Mouse (Mus musculus): ENCODE results near the gene Hist2h2aa2. TPM values are rescaled to one million over a fixed set of nuclear protein-coding genes. Genes with fewer than 3 reads are reported as not detected.
A peak's percentile ranks its signal among the peaks of the same experiment; 100 is the strongest.
"Not testable (repeated sequence)": the region's sequence is repeated elsewhere in the genome, so short reads cannot be mapped to it uniquely, and the experiment has no call there.

Gene Hist2h2aa2
- polyA plus RNA-seq, 1 experiment from 2014 or later = 55.4 TPM

DNA sequence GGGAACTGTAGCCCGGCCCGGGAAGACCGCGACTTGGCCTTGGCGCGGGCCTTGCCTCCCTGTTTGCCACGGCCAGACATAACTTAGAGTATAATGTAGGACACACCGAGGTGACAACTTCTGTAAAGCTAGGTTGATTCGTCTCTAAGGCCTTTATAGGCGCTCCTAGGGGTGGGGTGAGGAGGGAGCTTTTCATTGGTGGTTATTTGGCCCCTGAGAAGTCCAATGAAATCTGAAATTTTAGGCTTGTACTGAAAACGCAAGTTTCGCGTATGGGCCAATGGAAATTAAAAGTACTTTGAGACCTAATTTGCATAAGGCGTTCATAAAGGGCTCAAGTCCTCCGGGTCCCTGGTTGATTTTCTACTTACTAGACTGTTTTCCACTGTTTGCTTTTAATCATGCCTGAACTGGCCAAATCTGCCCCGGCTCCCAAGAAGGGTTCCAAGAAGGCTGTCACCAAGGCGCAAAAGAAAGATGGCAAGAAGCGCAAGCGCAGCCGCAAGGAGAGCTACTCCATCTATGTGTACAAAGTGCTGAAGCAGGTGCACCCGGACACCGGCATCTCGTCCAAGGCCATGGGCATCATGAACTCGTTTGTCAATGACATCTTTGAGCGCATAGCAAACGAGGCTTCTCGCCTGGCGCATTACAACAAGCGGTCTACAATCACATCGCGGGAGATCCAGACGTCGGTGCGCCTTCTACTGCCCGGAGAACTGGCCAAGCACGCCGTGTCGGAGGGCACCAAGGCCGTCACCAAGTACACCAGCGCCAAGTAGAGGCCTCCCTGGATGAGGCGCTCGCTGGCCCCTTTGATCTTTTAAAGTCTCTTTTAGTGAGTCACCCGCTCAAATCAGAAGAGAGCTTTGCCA, 19.1 kb downstream of the Hist2h2aa2 start, which contains the start of the genes Hist2h2ac and Hist2h2be:
Gene Hist2h2ac (minus strand): TSS at position 116 of the 875 bp plus-strand sequence.
Gene Hist2h2be (plus strand): TSS at position 355 of the 875 bp plus-strand sequence.
- peak within 1 kb of the TSS; percentile 94 for H3K27ac ChIP-seq (replicated peaks; ENCODE audit: low read depth, low read length)
- no peaks in the 10 kb centered on the region for H3K9me3 ChIP-seq (ENCODE audit: control insufficient read depth, low read length)
- peak; percentile 75 for ATAC-seq (ENCODE audit: low FRiP score, low TSS enrichment)
- no peaks in the 10 kb centered on the region for H3K27me3 ChIP-seq (ENCODE audit: control insufficient read depth, insufficient read depth, low read length)
- H3K36me3 ChIP-seq (ENCODE audit: control insufficient read depth, insufficient read depth, low read length) = no peaks in the 10 kb centered on the region
- peak within 1 kb of the TSS; percentile 60 for H3K4me2 ChIP-seq (ENCODE audit: low read length)
- H3K4me1 ChIP-seq (ENCODE audit: control insufficient read depth, insufficient read depth, low read length) = peaks cover 22% of the 10 kb centered on the region
- WGBS = under 1% methylated on average over 43 of the region's 43 CpGs
- DNase-seq = peak; percentile 82
- H3K4me3 ChIP-seq (replicated peaks; ENCODE audit: low read depth, low read length) = peak within 1 kb of the TSS; percentile 53
- H3K9ac ChIP-seq (replicated peaks; ENCODE audit: low read length) = peak within 1 kb of the TSS; percentile 61

GRCm38 (mm10) chr3:96220131-96220764, 19.8 kb downstream of the Hist2h2aa2 start:
- H3K9me3 ChIP-seq (ENCODE audit: control insufficient read depth, low read length); H3K27me3 ChIP-seq (ENCODE audit: control insufficient read depth, insufficient read depth, low read length); H3K36me3 ChIP-seq (ENCODE audit: control insufficient read depth, insufficient read depth, low read length): not testable (repeated sequence)
- H3K4me2 ChIP-seq (ENCODE audit: low read length) = peak overlapping the region; percentile 60
- H3K27ac ChIP-seq (replicated peaks; ENCODE audit: low read depth, low read length) = peak overlapping the region; percentile 94
- DNase-seq (peak; percentile 45), ATAC-seq (ENCODE audit: low FRiP score, low TSS enrichment) (peak; percentile 16; the same call in 1 of the 2 replicates)
- peak overlapping the region; percentile 53 for H3K4me3 ChIP-seq (replicated peaks; ENCODE audit: low read depth, low read length)
- peaks cover 20% of the 10 kb centered on the region for H3K4me1 ChIP-seq (ENCODE audit: control insufficient read depth, insufficient read depth, low read length)
- peak overlapping the region; percentile 61 for H3K9ac ChIP-seq (replicated peaks; ENCODE audit: low read length)
- WGBS = 0% methylated on average over 26 of the region's 47 CpGs

DNA sequence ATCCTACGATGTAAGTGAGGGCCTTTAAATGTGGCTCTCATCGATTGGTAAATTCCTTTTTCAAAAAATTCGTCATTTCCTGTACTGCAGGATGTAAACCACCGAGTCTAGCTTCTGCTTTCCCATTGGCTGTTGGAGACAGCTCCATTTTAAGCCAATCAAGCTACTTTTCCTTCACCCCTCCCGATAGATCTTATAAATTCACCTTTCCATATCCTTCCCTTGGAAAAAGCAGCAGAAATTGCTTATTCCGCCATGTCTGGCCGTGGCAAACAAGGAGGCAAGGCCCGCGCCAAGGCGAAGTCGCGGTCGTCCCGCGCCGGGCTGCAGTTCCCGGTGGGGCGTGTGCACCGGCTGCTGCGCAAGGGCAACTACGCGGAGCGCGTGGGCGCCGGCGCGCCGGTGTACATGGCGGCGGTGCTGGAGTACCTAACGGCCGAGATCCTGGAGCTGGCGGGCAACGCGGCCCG, 20.4 kb downstream of the Hist2h2aa2 start, which contains the start of the genes Bola1 and Hist2h2ab:
Gene Bola1 (minus strand): TSS at position 49 of the 470 bp plus-strand sequence.
Gene Hist2h2ab (plus strand): TSS at position 205 of the 470 bp plus-strand sequence.
- Histone ChIP-seq H3K9me3 (ENCODE audit: control insufficient read depth, low read length) (no peaks in the 10 kb centered on the region), H3K27me3 (ENCODE audit: control insufficient read depth, insufficient read depth, low read length) (no peaks in the 10 kb centered on the region), H3K27ac (replicated peaks; ENCODE audit: low read depth, low read length) (peak within 1 kb of the TSS; percentile 94), H3K9ac (replicated peaks; ENCODE audit: low read length) (peak within 1 kb of the TSS; percentile 61), H3K36me3 (ENCODE audit: control insufficient read depth, insufficient read depth, low read length) (no peaks in the 10 kb centered on the region), H3K4me3 (replicated peaks; ENCODE audit: low read depth, low read length) (peak within 1 kb of the TSS; percentile 53), H3K4me1 (ENCODE audit: control insufficient read depth, insufficient read depth, low read length) (peaks cover 19% of the 10 kb centered on the region), H3K4me2 (ENCODE audit: low read length) (peak within 1 kb of the TSS; percentile 60)
- DNase-seq (peak; percentile 90), ATAC-seq (ENCODE audit: low FRiP score, low TSS enrichment) (peak; percentile 93)
- WGBS = under 1% methylated on average over 37 of the region's 37 CpGs

DNA sequence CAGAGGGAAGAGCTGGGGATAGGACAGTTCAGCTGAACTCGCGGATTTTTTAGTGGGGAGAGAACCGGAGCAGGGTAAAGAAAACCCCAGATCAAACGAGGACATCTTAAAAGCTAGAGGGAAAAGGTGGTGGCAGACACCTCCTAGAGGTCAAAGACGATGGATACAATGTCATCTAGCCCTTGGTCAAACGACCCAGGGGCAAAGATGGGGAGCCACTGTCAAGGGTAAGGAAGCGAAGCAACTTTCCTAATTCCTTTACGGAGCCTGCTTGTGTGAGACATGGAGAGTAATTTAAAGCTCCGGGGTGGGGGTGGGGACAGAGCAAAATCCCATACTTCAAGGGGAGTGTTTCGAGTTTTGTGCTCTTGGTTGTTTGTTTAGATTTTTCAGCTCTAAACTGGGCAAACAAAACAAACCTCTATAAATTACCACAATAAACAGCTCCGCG, 20.9 kb downstream of the Hist2h2aa2 start:
- Histone ChIP-seq H3K27ac (replicated peaks; ENCODE audit: low read depth, low read length) (peak overlapping the region; percentile 94), H3K36me3 (ENCODE audit: control insufficient read depth, insufficient read depth, low read length) (no peaks in the 10 kb centered on the region), H3K4me1 (ENCODE audit: control insufficient read depth, insufficient read depth, low read length) (peaks cover 18% of the 10 kb centered on the region), H3K9ac (replicated peaks; ENCODE audit: low read length) (peak overlapping the region; percentile 57), H3K27me3 (ENCODE audit: control insufficient read depth, insufficient read depth, low read length) (no peaks in the 10 kb centered on the region), H3K9me3 (ENCODE audit: control insufficient read depth, low read length) (no peaks in the 10 kb centered on the region), H3K4me3 (replicated peaks; ENCODE audit: low read depth, low read length) (peak overlapping the region; percentile 53), H3K4me2 (ENCODE audit: low read length) (peak overlapping the region; percentile 60)
- ATAC-seq (ENCODE audit: low FRiP score, low TSS enrichment) (peak; percentile 22; the same call in 1 of the 2 replicates), DNase-seq (no peak)
- under 1% methylated on average over 12 of the region's 12 CpGs for WGBS

- Histone ChIP-seq H3K4me2 (ENCODE audit: low read length) (no peak overlapping the region), H3K36me3 (ENCODE audit: control insufficient read depth, insufficient read depth, low read length) (no peaks in the 10 kb centered on the region), H3K9ac (replicated peaks; ENCODE audit: low read length) (no peak overlapping the region), H3K4me3 (replicated peaks; ENCODE audit: low read depth, low read length) (no peak overlapping the region), H3K9me3 (ENCODE audit: control insufficient read depth, low read length) (no peaks in the 10 kb centered on the region), H3K27ac (replicated peaks; ENCODE audit: low read depth, low read length) (no peak overlapping the region), H3K27me3 (ENCODE audit: control insufficient read depth, insufficient read depth, low read length) (no peaks in the 10 kb centered on the region), H3K4me1 (ENCODE audit: control insufficient read depth, insufficient read depth, low read length) (no peaks in the 10 kb centered on the region)
- DNase-seq (peak; percentile 15), ATAC-seq (ENCODE audit: low FRiP score, low TSS enrichment) (no peak)
- WGBS = 18% methylated on average over 15 of the region's 15 CpGs
Measured at GRCm38 (mm10) chr3:96209242-96209641, 30.8 kb downstream of the Hist2h2aa2 start.

GRCm38 (mm10) chr3:96207819-96208218, 32.3 kb downstream of the Hist2h2aa2 start:
- no peaks in the 10 kb centered on the region for H3K27me3 ChIP-seq (ENCODE audit: control insufficient read depth, insufficient read depth, low read length)
- no peaks in the 10 kb centered on the region for H3K4me1 ChIP-seq (ENCODE audit: control insufficient read depth, insufficient read depth, low read length)
- no peaks in the 10 kb centered on the region for H3K9me3 ChIP-seq (ENCODE audit: control insufficient read depth, low read length)
- H3K9ac ChIP-seq (replicated peaks; ENCODE audit: low read length) = no peak overlapping the region
- H3K4me3 ChIP-seq (replicated peaks; ENCODE audit: low read depth, low read length) = no peak overlapping the region
- no peak overlapping the region for H3K4me2 ChIP-seq (ENCODE audit: low read length)
- no peak overlapping the region for H3K27ac ChIP-seq (replicated peaks; ENCODE audit: low read depth, low read length)
- WGBS = 86% methylated on average over 3 of the region's 3 CpGs
- no peaks in the 10 kb centered on the region for H3K36me3 ChIP-seq (ENCODE audit: control insufficient read depth, insufficient read depth, low read length)
- ATAC-seq (ENCODE audit: low FRiP score, low TSS enrichment) (no peak), DNase-seq (peak; percentile 11)

GRCm38 (mm10) chr3:96199731-96200130, 40.3 kb downstream of the Hist2h2aa2 start:
- whole genome bisulfite sequencing = 86% methylated on average over 2 of the region's 2 CpGs
- H3K36me3 ChIP-seq (ENCODE audit: control insufficient read depth, insufficient read depth, low read length) = peaks cover 5% of the 10 kb centered on the region; the same call in 1 of the 2 replicates
- no peak overlapping the region for H3K4me3 ChIP-seq (replicated peaks; ENCODE audit: low read depth, low read length)
- ATAC-seq (ENCODE audit: low FRiP score, low TSS enrichment) = no peak
- no peaks in the 10 kb centered on the region for H3K27me3 ChIP-seq (ENCODE audit: control insufficient read depth, insufficient read depth, low read length)
- DNase-seq = no peak
- H3K27ac ChIP-seq (replicated peaks; ENCODE audit: low read depth, low read length) = no peak overlapping the region
- H3K9me3 ChIP-seq (ENCODE audit: control insufficient read depth, low read length) = no peaks in the 10 kb centered on the region
- peaks cover 15% of the 10 kb centered on the region for H3K4me1 ChIP-seq (ENCODE audit: control insufficient read depth, insufficient read depth, low read length)
- H3K4me2 ChIP-seq (ENCODE audit: low read length) = no peak overlapping the region
- H3K9ac ChIP-seq (replicated peaks; ENCODE audit: low read length) = no peak overlapping the region

GRCm38 (mm10) chr3:96198601-96199251, 41.4 kb downstream of the Hist2h2aa2 start:
- ATAC-seq (ENCODE audit: low FRiP score, low TSS enrichment); H3K27me3 ChIP-seq (ENCODE audit: control insufficient read depth, insufficient read depth, low read length); H3K27ac ChIP-seq (replicated peaks; ENCODE audit: low read depth, low read length); H3K9me3 ChIP-seq (ENCODE audit: control insufficient read depth, low read length); H3K4me3 ChIP-seq (replicated peaks; ENCODE audit: low read depth, low read length); H3K9ac ChIP-seq (replicated peaks; ENCODE audit: low read length); DNase-seq: not testable (repeated sequence)
- H3K36me3 ChIP-seq (ENCODE audit: control insufficient read depth, insufficient read depth, low read length) = peaks cover 15% of the 10 kb centered on the region
- H3K4me1 ChIP-seq (ENCODE audit: control insufficient read depth, insufficient read depth, low read length) = peaks cover 15% of the 10 kb centered on the region
- peak overlapping the region; percentile 98 for H3K4me2 ChIP-seq (ENCODE audit: low read length)
- 27% methylated on average over 7 of the region's 8 CpGs for WGBS
